Mouse (Mus musculus) embryonic facial prominence, embryonic 10.5 days (tissue): ENCODE data around the gene Elavl1. TPM values are rescaled to one million over a fixed set of nuclear protein-coding genes. Genes with fewer than 3 reads are reported as not detected.

Experiments
- DNase-seq: peaks from one replicate; pipeline ENCODE4 v3.0.0-alpha.2; 2017; ENCODE audit warnings: low spot score
- H3K27ac ChIP-seq: fragments of 300-500 bp; sonication (generic); replicated peaks from 2 replicates; pipeline ENCODE4 v1.5.1; 2016; ENCODE audit warnings: mild to moderate bottlenecking
- H3K27me3 ChIP-seq: fragments of 300-500 bp; sonication (generic); replicated peaks from 2 replicates; pipeline ENCODE4 v1.6.1; 2016; ENCODE audit warnings: low read depth, mild to moderate bottlenecking; ENCODE audit not compliant: poor library complexity, severe bottlenecking
- H3K36me3 ChIP-seq: fragments of 300-500 bp; sonication (generic); replicated peaks from 2 replicates; pipeline ENCODE4 v1.6.1; 2016; ENCODE audit warnings: mild to moderate bottlenecking, moderate library complexity
- H3K4me1 ChIP-seq: fragments of 300-500 bp; sonication (generic); 2 replicates; pipeline ENCODE4 v1.6.1; 2016
- H3K4me3 ChIP-seq: fragments of 300-500 bp; sonication (generic); 2 replicates; pipeline ENCODE4 v1.5.1; 2016; ENCODE audit warnings: mild to moderate bottlenecking, moderate library complexity
- H3K9me3 ChIP-seq: fragments of 300-500 bp; sonication (generic); 2 replicates; pipeline ENCODE4 v1.6.1; 2016; ENCODE audit warnings: mild to moderate bottlenecking
- WGBS: fragments of 180-500 bp; shearing (Covaris S2); methylation state at CpG from one replicate; pipeline ENCODE4 v1.1.7; 2016; 5-methylcytosine and 5-hydroxymethylcytosine counted together
- polyA plus RNA-seq: library from polyadenylated mRNA; unstranded; fragments of >200 nt; fragmentation: Nextera tagmentation; extraction: Ambion mirVana; gene quantifications from 2 replicates; pipeline ENCODE4 v1.2.1, GENCODE M21; 2016

Elavl1 gene
- polyA plus RNA-seq, 1 experiment from 2014 or later: 362 TPM

DNA sequence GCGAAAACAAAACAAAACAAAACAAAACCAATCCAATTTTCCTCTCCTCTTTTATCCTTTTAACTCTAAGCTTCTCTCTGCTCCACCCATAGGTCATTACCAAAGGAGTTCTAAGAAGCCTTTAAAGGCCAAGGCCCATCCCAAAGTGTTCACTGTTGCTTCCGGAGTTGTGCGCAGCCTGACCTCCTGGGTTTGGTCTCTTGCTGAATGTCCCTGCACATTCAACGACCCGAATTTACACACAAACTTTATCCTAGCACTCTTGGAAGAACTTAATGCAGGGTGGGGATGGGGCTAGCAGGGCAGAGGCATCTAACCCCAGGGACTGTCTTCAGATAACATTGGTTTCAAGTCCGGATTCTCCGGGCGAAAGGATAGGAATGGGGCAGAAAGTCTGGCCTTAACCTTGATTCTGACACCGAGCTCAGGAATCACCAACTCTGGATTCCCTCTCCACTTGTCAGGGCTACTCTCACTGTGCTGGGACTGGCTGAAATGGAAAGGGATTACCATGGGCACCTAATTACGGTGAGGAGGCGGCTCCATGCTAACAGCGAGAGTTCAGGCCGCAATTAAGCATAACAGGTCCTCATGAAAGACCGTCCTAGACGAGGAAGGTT is 87.3 kb downstream of the Elavl1 start:
- WGBS: 22% methylated on average over 15 of the region's 15 CpGs
- Histone ChIP-seq H3K36me3 (peaks cover 29% of the 10 kb centered on the region), H3K9me3 (no peaks in the 10 kb centered on the region), H3K27me3 (peaks cover 14% of the 10 kb centered on the region; the same call in 1 of the 2 replicates), H3K4me1 (peaks cover 23% of the 10 kb centered on the region), H3K4me3 (peak overlapping the region; percentile 82), H3K27ac (peak overlapping the region; percentile 97)
- no peak for DNase-seq

Other genes with a start within 250 kb of the Elavl1 start
- gene Cd209f, start 219.6 kb downstream of the Elavl1 start, polyA plus RNA-seq: not detected in 2 replicates
- gene Cd209g, start 191.3 kb downstream of the Elavl1 start, polyA plus RNA-seq: not detected in 2 replicates
- 23.3 and 25.9 TPM in 2 replicates for gene Evi5l, start 158.8 kb downstream of the Elavl1 start, polyA plus RNA-seq
- gene Prr36, start 108.0 kb downstream of the Elavl1 start, polyA plus RNA-seq: 5.7 and 7.2 TPM in 2 replicates
- gene Lrrc8e, start 98.6 kb downstream of the Elavl1 start, polyA plus RNA-seq: 0.49 and 0.56 TPM in 2 replicates
- 31.0 and 32.8 TPM in 2 replicates for gene Map2k7, start 86.7 kb downstream of the Elavl1 start, polyA plus RNA-seq
- gene Gm49320, start 86.5 kb downstream of the Elavl1 start, polyA plus RNA-seq: 0.44 and 0.85 TPM in 2 replicates
- gene Tgfbr3l, start 77.2 kb downstream of the Elavl1 start, polyA plus RNA-seq: 4.4 and 5.2 TPM in 2 replicates
- gene Snapc2, start 72.3 kb downstream of the Elavl1 start, polyA plus RNA-seq: 62.3 and 64.6 TPM in 2 replicates
- gene Ctxn1, start 66.1 kb downstream of the Elavl1 start, polyA plus RNA-seq: 121 and 134 TPM in 2 replicates
- gene Timm44, start 49.5 kb downstream of the Elavl1 start, polyA plus RNA-seq: 64.7 and 73.3 TPM in 2 replicates
- gene Ccl25, start 203 bp downstream of the Elavl1 start, polyA plus RNA-seq: 24.4 and 25.4 TPM in 2 replicates
- 9.7 and 12.1 TPM in 2 replicates for gene Cers4, start 167.6 kb upstream of the Elavl1 start, polyA plus RNA-seq